Mouse (Mus musculus) embryonic facial prominence, embryonic 10.5 days (tissue): ENCODE data around the gene Pxk. TPM values are rescaled to one million over a fixed set of nuclear protein-coding genes. Genes with fewer than 3 reads are reported as not detected.

ENCODE experiments used
- DNase-seq: peaks from one replicate; pipeline ENCODE4 v3.0.0-alpha.2; 2017; ENCODE audit warnings: low spot score
- H3K27ac ChIP-seq: fragments of 300-500 bp; sonication (generic); replicated peaks from 2 replicates; pipeline ENCODE4 v1.5.1; 2016; ENCODE audit warnings: mild to moderate bottlenecking
- H3K27me3 ChIP-seq: fragments of 300-500 bp; sonication (generic); replicated peaks from 2 replicates; pipeline ENCODE4 v1.6.1; 2016; ENCODE audit warnings: low read depth, mild to moderate bottlenecking; ENCODE audit not compliant: poor library complexity, severe bottlenecking
- H3K36me3 ChIP-seq: fragments of 300-500 bp; sonication (generic); replicated peaks from 2 replicates; pipeline ENCODE4 v1.6.1; 2016; ENCODE audit warnings: mild to moderate bottlenecking, moderate library complexity
- H3K4me1 ChIP-seq: fragments of 300-500 bp; sonication (generic); 2 replicates; pipeline ENCODE4 v1.6.1; 2016
- H3K4me3 ChIP-seq: fragments of 300-500 bp; sonication (generic); 2 replicates; pipeline ENCODE4 v1.5.1; 2016; ENCODE audit warnings: mild to moderate bottlenecking, moderate library complexity
- H3K9me3 ChIP-seq: fragments of 300-500 bp; sonication (generic); 2 replicates; pipeline ENCODE4 v1.6.1; 2016; ENCODE audit warnings: mild to moderate bottlenecking
- WGBS: fragments of 180-500 bp; shearing (Covaris S2); methylation state at CpG from one replicate; pipeline ENCODE4 v1.1.7; 2016; 5-methylcytosine and 5-hydroxymethylcytosine counted together
- polyA plus RNA-seq: library from polyadenylated mRNA; unstranded; fragments of >200 nt; fragmentation: Nextera tagmentation; extraction: Ambion mirVana; gene quantifications from 2 replicates; pipeline ENCODE4 v1.2.1, GENCODE M21; 2016

Gene Pxk
- polyA plus RNA-seq, 1 experiment from 2014 or later: 17.3 TPM

- H3K36me3 ChIP-seq: peaks cover 25% of the 10 kb centered on the region
- H3K27ac ChIP-seq: peak overlapping the region; percentile 92
- peak; percentile 49 for DNase-seq
- WGBS: 5% methylated on average over 11 of the region's 11 CpGs
- H3K4me3 ChIP-seq: peak overlapping the region; percentile 77
- peaks cover 15% of the 10 kb centered on the region for H3K4me1 ChIP-seq
- no peaks in the 10 kb centered on the region for H3K9me3 ChIP-seq
- no peaks in the 10 kb centered on the region for H3K27me3 ChIP-seq
These were observed 17.3 kb upstream of the Pxk start for GRCm38 (mm10) chr14:8080718-8081117.

DNA sequence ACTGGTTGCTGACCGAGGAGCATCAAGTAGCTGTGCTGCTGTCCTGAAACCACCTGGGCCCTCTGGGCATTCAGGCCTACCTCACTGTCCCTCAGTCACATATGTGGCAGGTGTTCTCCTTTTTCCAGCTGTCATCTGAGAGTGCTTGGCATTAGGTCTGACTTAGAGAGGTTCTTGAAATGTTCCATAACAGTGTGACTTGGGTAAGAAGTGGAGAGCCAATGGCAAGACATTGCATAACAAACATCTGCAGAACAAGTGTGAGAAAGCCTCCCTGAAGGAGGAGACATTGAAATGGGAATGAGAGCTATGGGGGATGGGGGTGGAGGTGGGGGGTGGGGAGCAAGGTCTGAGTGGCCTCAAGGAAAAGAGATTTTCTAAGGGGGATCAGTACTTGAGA, 15.1 kb upstream of the Pxk start:
- no peak for DNase-seq
- WGBS: 88% methylated on average over 1 of the region's 1 CpGs
- H3K4me1 ChIP-seq: peaks cover 15% of the 10 kb centered on the region
- H3K27me3 ChIP-seq: no peaks in the 10 kb centered on the region
- H3K27ac ChIP-seq: no peak overlapping the region
- H3K4me3 ChIP-seq: no peak overlapping the region
- peaks cover 46% of the 10 kb centered on the region for H3K36me3 ChIP-seq
- H3K9me3 ChIP-seq: no peaks in the 10 kb centered on the region

DNA sequence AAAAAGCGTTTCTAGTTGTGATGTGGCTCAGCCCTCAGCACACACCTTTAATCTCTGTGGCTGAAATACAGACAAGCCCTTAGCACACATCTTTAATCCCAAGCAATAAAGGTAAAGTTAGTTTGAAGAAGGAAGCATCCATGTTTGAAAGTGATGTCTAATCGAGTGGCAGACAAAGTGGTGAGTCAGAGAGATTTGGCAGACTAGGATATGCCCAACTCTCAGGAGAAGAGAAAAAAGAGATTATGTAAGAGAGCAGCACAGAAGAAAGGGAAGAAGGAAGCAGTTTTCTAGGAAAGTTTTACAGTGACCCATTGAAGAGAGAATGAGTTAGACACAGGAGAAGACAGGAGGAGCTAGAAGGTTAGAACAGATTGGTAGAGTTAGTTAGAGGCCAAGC, 9.0 kb upstream of the Pxk start:
- 0 out of 2 replicates have a peak, but pooled peaks cover 7% of the 10 kb centered on the region for H3K4me1 ChIP-seq
- no peak for DNase-seq
- H3K4me3 ChIP-seq: no peak overlapping the region
- WGBS: 94% methylated on average over 2 of the region's 2 CpGs
- H3K27ac ChIP-seq: no peak overlapping the region
- no peaks in the 10 kb centered on the region for H3K9me3 ChIP-seq
- H3K27me3 ChIP-seq: no peaks in the 10 kb centered on the region
- H3K36me3 ChIP-seq: peaks cover 70% of the 10 kb centered on the region

GRCm38 (mm10) chr14:8092573-8092972, 5.4 kb upstream of the Pxk start:
- Histone ChIP-seq H3K4me1 (peaks cover 10% of the 10 kb centered on the region; the same call in 1 of the 2 replicates), H3K9me3 (no peaks in the 10 kb centered on the region), H3K4me3 (no peak overlapping the region), H3K27ac (no peak overlapping the region), H3K27me3 (no peaks in the 10 kb centered on the region), H3K36me3 (peaks cover 36% of the 10 kb centered on the region)
- WGBS: 93% methylated on average over 2 of the region's 2 CpGs
- DNase-seq: no peak

- H3K4me1 ChIP-seq: peaks cover 15% of the 10 kb centered on the region; the same call in 1 of the 2 replicates
- DNase-seq: peak; percentile 14
- WGBS: 54% methylated on average over 5 of the region's 5 CpGs
- H3K4me3 ChIP-seq: no peak overlapping the region
- H3K36me3 ChIP-seq: peaks cover 30% of the 10 kb centered on the region
- H3K9me3 ChIP-seq: no peaks in the 10 kb centered on the region
- no peaks in the 10 kb centered on the region for H3K27me3 ChIP-seq
- H3K27ac ChIP-seq: no peak overlapping the region
These were observed 4.6 kb upstream of the Pxk start for GRCm38 (mm10) chr14:8093427-8093826.

DNA sequence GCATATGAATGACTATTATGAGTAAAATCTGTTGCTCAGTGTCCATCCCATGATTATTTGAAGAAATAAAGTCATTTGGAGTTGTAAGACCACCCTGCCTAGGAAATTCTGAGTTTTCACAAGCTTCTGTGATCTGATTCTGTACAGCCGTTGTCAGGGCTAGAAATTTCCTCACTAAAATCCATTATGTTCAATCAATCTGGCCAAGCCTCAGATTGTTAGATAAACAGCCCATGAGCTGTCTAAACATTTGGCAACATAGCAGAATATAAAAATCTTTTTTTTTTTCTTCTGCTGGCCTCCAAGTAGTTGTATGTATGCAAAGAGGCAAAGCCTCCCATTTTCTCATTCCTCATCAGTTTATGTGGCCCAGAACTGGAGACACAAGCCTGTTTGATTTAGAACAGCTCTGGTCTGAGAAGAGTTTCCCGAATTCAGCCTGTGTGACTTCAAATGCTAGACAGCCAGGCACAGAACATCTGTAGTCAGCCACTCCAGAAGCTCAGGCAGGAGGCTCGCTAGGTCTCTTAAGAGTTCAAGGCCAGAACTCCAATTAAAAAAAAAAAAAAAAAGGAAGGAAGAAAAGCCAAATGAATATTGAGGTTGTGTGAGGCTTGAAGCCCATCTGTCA, 3.0 kb upstream of the Pxk start:
- H3K36me3 ChIP-seq: peaks cover 14% of the 10 kb centered on the region
- 69% methylated on average over 3 of the region's 3 CpGs for WGBS
- no peak for DNase-seq
- H3K4me1 ChIP-seq: peaks cover 21% of the 10 kb centered on the region
- H3K27me3 ChIP-seq: no peaks in the 10 kb centered on the region
- H3K4me3 ChIP-seq: no peak overlapping the region
- H3K9me3 ChIP-seq: no peaks in the 10 kb centered on the region
- no peak overlapping the region for H3K27ac ChIP-seq

GRCm38 (mm10) chr14:8095562-8095950, 2.5 kb upstream of the Pxk start:
- H3K9me3 ChIP-seq: no peaks in the 10 kb centered on the region
- peaks cover 9% of the 10 kb centered on the region for H3K36me3 ChIP-seq
- no peak overlapping the region for H3K27ac ChIP-seq
- no peak overlapping the region for H3K4me3 ChIP-seq
- H3K4me1 ChIP-seq: peaks cover 21% of the 10 kb centered on the region
- DNase-seq: no peak
- WGBS: 76% methylated on average over 7 of the region's 7 CpGs
- no peaks in the 10 kb centered on the region for H3K27me3 ChIP-seq

DNA sequence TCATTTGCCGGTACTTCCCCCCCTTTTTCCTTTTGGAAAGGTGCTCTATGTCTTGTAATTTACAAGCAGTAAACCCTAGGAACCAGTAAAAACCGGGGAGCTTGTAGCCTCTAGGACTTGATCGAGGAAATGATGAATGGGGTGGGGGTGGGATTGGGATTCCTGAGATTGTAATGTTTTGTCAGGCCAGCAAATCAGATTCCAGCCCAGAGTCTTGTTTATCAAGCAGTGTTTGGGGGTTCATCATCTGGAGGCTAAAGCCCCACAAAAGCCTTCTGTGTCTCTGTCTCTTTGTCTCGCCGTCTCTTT, 630 bp downstream of the Pxk start:
- Histone ChIP-seq H3K27me3 (no peaks in the 10 kb centered on the region), H3K9me3 (no peaks in the 10 kb centered on the region), H3K36me3 (no peaks in the 10 kb centered on the region), H3K4me1 (peaks cover 16% of the 10 kb centered on the region), H3K27ac (peak overlapping the region; percentile 84; the same call in 1 of the 2 replicates), H3K4me3 (peak overlapping the region; percentile 89)
- WGBS: 4% methylated on average over 5 of the region's 5 CpGs
- DNase-seq: no peak

DNA sequence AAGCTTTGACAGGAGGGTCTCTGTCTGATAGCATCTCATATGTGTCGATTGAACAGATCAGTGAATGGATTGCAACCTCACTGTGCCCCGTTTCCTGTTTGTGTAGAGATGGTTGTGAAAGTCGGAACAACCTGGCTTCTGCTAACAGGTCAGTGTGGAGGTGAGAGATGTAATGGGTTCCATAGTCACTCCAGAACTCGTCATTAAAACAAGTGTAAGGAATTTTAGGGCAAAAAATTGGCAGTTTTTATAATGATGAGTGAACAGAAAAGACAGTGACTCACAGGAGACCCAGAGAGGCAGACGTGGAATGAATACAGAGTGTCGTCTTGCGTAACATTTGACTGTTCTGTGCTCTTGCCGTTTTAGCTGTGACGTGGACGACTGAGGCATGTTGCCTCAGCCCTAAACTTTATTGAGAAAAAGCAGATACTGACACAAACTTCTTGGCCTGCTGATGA, 1.6 kb downstream of the Pxk start:
- Histone ChIP-seq H3K4me3 (0 out of 2 replicates have a peak overlapping the region, but pooled peaks have one; percentile 4), H3K4me1 (peaks cover 14% of the 10 kb centered on the region), H3K27ac (no peak overlapping the region), H3K9me3 (no peaks in the 10 kb centered on the region), H3K36me3 (no peaks in the 10 kb centered on the region), H3K27me3 (no peaks in the 10 kb centered on the region)
- 69% methylated on average over 10 of the region's 10 CpGs for WGBS
- DNase-seq: no peak

DNA sequence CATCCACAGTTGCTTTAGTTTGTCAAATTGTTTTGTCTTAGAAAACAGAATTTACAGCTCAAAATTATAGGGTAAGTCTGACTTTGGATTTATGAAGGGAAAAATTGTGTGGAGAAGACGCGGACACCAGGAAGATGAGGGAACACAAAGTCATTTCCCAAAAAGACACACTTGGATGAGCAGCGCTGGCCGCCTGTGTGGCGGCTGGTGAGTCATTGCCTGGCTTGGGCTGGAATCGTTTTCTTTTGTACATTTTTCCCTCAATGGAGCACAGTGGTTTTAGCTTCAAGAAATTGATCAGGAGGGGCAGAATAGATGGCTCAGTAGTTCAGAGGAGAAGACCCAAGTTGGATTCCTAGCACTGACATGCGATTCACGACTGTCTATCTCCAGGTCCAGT, 3.9 kb downstream of the Pxk start:
- H3K4me3 ChIP-seq: no peak overlapping the region
- 91% methylated on average over 8 of the region's 8 CpGs for whole genome bisulfite sequencing

DNA sequence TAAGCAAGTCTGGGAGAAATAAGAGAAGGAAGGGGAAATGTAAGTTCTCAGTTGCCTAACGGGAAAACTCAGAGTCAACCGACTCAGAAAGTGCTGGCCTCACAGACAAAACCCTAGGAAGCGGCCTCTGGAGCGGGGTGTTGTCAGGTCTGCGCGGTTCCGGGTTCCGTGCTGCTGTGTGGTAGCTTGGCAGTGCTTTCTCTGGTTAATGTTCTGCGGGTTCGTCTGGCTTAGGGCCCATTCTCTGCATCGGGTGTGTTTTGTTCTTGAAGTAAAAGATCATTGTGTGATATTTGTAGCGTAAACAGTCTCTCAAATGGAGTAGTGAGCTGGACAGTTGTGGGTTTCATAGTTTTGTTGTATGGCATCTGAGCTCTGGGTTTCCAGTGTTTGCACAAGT, 4.7 kb downstream of the Pxk start:
- no peak overlapping the region for H3K27ac ChIP-seq
- no peaks in the 10 kb centered on the region for H3K9me3 ChIP-seq
- DNase-seq: no peak
- no peaks in the 10 kb centered on the region for H3K36me3 ChIP-seq
- peaks cover 10% of the 10 kb centered on the region for H3K4me1 ChIP-seq
- WGBS: 88% methylated on average over 12 of the region's 12 CpGs
- H3K4me3 ChIP-seq: no peak overlapping the region
- H3K27me3 ChIP-seq: no peaks in the 10 kb centered on the region

More for the DNA sequence above, 3.9 kb downstream of the Pxk start:
- Histone ChIP-seq H3K9me3 (no peaks in the 10 kb centered on the region), H3K4me1 (peaks cover 11% of the 10 kb centered on the region), H3K36me3 (no peaks in the 10 kb centered on the region), H3K27me3 (no peaks in the 10 kb centered on the region), H3K27ac (no peak overlapping the region)
- DNase-seq: no peak

GRCm38 (mm10) chr14:8108047-8108446, 10.0 kb downstream of the Pxk start:
- Histone ChIP-seq H3K4me1 (no peaks in the 10 kb centered on the region), H3K9me3 (no peaks in the 10 kb centered on the region), H3K36me3 (no peaks in the 10 kb centered on the region), H3K27me3 (no peaks in the 10 kb centered on the region), H3K4me3 (no peak overlapping the region), H3K27ac (no peak overlapping the region)
- 84% methylated on average over 4 of the region's 4 CpGs for WGBS
- DNase-seq: no peak

DNA sequence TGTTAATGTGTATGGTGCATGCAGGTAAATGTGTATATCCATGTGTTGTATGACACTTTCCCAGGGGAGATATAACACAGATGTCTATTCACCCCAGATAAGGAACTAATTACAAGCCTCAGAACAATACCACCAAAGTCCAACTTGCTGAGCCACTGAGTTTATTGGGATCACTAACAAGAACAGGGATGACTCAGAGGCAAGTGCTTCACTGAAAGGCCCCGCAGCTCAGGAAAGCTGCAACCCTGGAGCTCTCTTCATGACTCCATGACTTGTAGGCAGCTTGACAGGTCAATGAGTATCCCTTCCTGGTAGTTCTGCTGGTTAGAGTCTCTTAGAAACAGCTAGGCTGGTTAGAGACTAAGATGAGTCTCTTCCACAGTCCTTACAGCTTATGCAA, 11.0 kb downstream of the Pxk start:
- H3K4me3 ChIP-seq: no peak overlapping the region
- DNase-seq: no peak

More for the DNA sequence above, 11.0 kb downstream of the Pxk start:
- 94% methylated on average over 1 of the region's 1 CpGs for WGBS
- no peaks in the 10 kb centered on the region for H3K36me3 ChIP-seq
- H3K27ac ChIP-seq: no peak overlapping the region
- no peaks in the 10 kb centered on the region for H3K9me3 ChIP-seq
- H3K27me3 ChIP-seq: no peaks in the 10 kb centered on the region
- H3K4me1 ChIP-seq: no peaks in the 10 kb centered on the region
